Mouse (Mus musculus): ENCODE measurements around the gene Gm43720. TPM values are rescaled to one million over a fixed set of nuclear protein-coding genes. Genes with fewer than 3 reads are reported as not detected.
A peak's percentile ranks its signal among the peaks of the same experiment; 100 is the strongest.

Gm43720 gene
- polyA plus RNA-seq, 1 experiment from 2014 or later, result 0.05 TPM

DNA sequence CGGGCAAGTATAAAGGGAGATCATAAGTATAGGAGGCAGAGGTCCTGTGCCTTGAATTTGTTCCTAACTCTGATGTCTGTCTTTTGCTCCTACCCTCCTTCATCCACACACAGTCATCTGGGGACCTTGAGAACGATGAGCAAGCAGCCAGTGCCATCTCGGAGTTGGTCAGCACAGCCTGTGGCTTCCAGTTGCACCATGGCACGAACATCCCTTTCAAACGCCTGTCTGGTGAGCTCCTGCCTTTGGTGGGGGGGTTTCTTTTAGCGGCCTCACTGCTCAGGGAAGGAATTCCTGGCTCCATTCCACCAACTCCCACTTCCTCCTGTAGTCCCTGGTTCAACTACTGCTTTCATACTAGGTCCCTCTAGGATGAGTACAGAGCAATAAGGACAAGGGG lies 21.2 kb downstream of the Gm43720 start:
- WGBS, result 83% methylated on average over 6 of the region's 6 CpGs
- H3K4me3 ChIP-seq (ENCODE audit: low read depth, low read length), result no peak overlapping the region
- H3K27me3 ChIP-seq (replicated peaks; ENCODE audit: control insufficient read depth, insufficient read depth, low read length), result no peaks in the 10 kb centered on the region
- H3K36me3 ChIP-seq (ENCODE audit: control insufficient read depth, insufficient read depth, low read length), result peaks cover 21% of the 10 kb centered on the region
- peak overlapping the region; percentile 39; the same call in 1 of the 2 replicates for H3K27ac ChIP-seq (ENCODE audit: low read depth, low read length)
- ATAC-seq (replicated peaks; ENCODE audit: low FRiP score) (no peak), DNase-seq (ENCODE audit: low spot score) (no peak)
- H3K9ac ChIP-seq (ENCODE audit: low read depth, low read length), result 0 out of 2 replicates have a peak overlapping the region, but pooled peaks have one; percentile 5
- no peaks in the 10 kb centered on the region for H3K9me3 ChIP-seq (ENCODE audit: control insufficient read depth, low read length)
- H3K4me2 ChIP-seq, result no peak overlapping the region
- peaks cover 59% of the 10 kb centered on the region for H3K4me1 ChIP-seq (replicated peaks; ENCODE audit: control insufficient read depth, insufficient read depth, low read length)

DNA sequence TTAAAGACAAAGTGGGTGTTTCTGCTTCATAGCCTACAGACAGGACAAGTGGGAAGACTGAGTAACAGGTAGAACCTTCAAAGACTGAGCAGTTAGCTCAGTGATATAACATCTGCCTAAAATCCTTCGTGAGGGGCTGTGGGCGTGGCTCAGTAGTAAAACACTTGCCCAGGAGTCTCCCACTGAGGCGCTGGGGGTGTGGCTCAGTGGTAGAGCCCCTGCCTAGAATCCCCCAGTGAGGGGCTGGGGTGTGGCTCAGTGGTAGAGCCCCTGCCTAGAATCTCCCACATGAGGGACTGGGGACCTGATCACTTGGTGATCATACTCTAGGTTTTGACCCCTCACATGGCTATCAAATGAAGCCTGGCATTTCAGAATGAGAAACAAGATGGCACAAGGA lies 21.7 kb downstream of the Gm43720 start:
- H3K4me1 ChIP-seq (replicated peaks; ENCODE audit: control insufficient read depth, insufficient read depth, low read length), result peaks cover 58% of the 10 kb centered on the region
- no peak overlapping the region for H3K4me2 ChIP-seq
- H3K4me3 ChIP-seq (ENCODE audit: low read depth, low read length), result no peak overlapping the region
- 0 out of 2 replicates have a peak overlapping the region, but pooled peaks have one; percentile 5 for H3K9ac ChIP-seq (ENCODE audit: low read depth, low read length)
- 68% methylated on average over 3 of the region's 3 CpGs for WGBS
- no peaks in the 10 kb centered on the region for H3K9me3 ChIP-seq (ENCODE audit: control insufficient read depth, low read length)
- ATAC-seq (replicated peaks; ENCODE audit: low FRiP score) (no peak), DNase-seq (ENCODE audit: low spot score) (no peak)
- no peak overlapping the region for H3K27ac ChIP-seq (ENCODE audit: low read depth, low read length)
- peaks cover 21% of the 10 kb centered on the region for H3K36me3 ChIP-seq (ENCODE audit: control insufficient read depth, insufficient read depth, low read length)
- H3K27me3 ChIP-seq (replicated peaks; ENCODE audit: control insufficient read depth, insufficient read depth, low read length), result no peaks in the 10 kb centered on the region

DNA sequence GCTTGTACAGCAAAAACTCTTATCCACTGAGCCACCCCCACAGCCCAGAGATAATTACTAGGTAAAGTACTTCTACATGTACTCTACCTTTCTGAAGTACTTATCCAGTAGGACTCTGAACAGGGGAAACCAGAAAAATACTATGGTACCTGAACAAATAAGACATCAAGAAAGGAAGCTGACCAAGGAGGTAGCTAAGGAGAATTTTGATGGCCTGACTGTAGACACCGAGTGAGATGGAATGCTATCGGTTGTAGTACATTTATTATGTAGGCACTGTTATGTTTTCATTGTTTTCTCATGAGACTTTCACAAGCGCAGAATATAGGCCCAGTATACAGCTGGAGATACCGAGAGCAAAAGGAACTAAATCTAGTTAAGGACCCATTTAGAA lies 22.2 kb downstream of the Gm43720 start:
- DNase-seq (ENCODE audit: low spot score), result no peak
- no peak overlapping the region for H3K4me3 ChIP-seq (ENCODE audit: low read depth, low read length)
- H3K27ac ChIP-seq (ENCODE audit: low read depth, low read length), result no peak overlapping the region
- peak overlapping the region; percentile 23 for H3K4me2 ChIP-seq
- H3K9me3 ChIP-seq (ENCODE audit: control insufficient read depth, low read length), result no peaks in the 10 kb centered on the region
- no peak overlapping the region for H3K9ac ChIP-seq (ENCODE audit: low read depth, low read length)
- no peak for ATAC-seq (replicated peaks; ENCODE audit: low FRiP score)
- peaks cover 54% of the 10 kb centered on the region for H3K4me1 ChIP-seq (replicated peaks; ENCODE audit: control insufficient read depth, insufficient read depth, low read length)
- peaks cover 21% of the 10 kb centered on the region for H3K36me3 ChIP-seq (ENCODE audit: control insufficient read depth, insufficient read depth, low read length)
- no peaks in the 10 kb centered on the region for H3K27me3 ChIP-seq (replicated peaks; ENCODE audit: control insufficient read depth, insufficient read depth, low read length)
- WGBS, result 83% methylated on average over 4 of the region's 4 CpGs

DNA sequence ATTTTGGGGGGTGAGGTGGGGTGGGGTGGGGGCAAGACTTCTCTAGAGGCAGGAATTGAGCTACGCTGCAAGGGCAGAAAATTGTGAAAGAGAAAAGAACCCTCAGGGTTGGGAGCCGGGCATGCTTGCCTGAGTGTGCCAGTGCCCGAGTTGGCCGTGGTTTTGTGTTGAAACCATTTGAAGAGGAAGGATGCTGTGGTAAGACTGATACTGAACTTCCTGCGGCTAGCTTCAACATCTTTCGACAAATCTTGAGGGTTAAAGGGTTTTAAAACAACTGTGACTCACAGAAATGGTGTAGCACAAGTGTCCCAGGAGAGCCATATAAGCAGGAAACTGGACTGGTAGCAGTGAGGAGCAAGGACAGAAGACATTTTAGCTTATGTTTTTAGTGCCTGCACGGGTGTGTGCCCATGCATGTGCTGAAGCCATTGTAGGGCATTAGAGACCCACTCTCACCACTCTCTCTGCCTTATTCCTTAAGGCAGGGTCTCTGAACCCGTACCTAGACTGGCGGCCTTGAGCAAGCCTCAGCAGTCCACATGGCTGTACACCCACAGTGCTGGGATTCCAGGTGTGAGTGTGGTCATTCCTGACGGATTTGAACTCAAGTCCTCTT lies 22.7 kb downstream of the Gm43720 start:
- H3K27me3 ChIP-seq (replicated peaks; ENCODE audit: control insufficient read depth, insufficient read depth, low read length), result no peaks in the 10 kb centered on the region
- ATAC-seq (replicated peaks; ENCODE audit: low FRiP score) (no peak), DNase-seq (ENCODE audit: low spot score) (no peak)
- no peak overlapping the region for H3K9ac ChIP-seq (ENCODE audit: low read depth, low read length)
- no peak overlapping the region for H3K27ac ChIP-seq (ENCODE audit: low read depth, low read length)
- peak overlapping the region; percentile 23 for H3K4me2 ChIP-seq
- H3K4me1 ChIP-seq (replicated peaks; ENCODE audit: control insufficient read depth, insufficient read depth, low read length), result peaks cover 49% of the 10 kb centered on the region
- H3K4me3 ChIP-seq (ENCODE audit: low read depth, low read length), result no peak overlapping the region; the same call in 1 of the 2 replicates
- peaks cover 19% of the 10 kb centered on the region for H3K36me3 ChIP-seq (ENCODE audit: control insufficient read depth, insufficient read depth, low read length)
- 54% methylated on average over 10 of the region's 10 CpGs for WGBS
- no peaks in the 10 kb centered on the region for H3K9me3 ChIP-seq (ENCODE audit: control insufficient read depth, low read length)

DNA sequence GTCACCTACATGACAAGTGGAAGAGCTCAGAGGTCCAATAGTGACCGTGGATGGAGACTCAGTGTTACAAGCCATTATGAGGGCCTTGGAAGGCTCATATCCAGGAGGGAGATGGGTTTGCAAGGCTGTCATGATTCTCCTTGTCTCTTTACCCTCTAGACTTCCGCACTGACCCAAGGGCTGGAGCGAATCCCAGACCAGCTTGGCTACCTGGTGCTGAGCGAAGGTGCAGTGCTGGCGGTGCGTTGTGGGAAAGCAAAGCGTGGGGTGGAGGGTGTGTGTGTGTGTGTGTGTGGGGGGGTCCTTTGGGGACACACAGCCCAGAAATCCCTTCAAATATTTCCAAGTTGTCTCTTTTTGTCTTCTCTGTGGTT lies 23.7 kb downstream of the Gm43720 start:
- peaks cover 13% of the 10 kb centered on the region for H3K36me3 ChIP-seq (ENCODE audit: control insufficient read depth, insufficient read depth, low read length)
- H3K4me3 ChIP-seq (ENCODE audit: low read depth, low read length), result peak overlapping the region; percentile 76
- DNase-seq (ENCODE audit: low spot score), result no peak
- WGBS, result 12% methylated on average over 7 of the region's 7 CpGs
- H3K27ac ChIP-seq (ENCODE audit: low read depth, low read length), result peak overlapping the region; percentile 66
- peak overlapping the region; percentile 81 for H3K9ac ChIP-seq (ENCODE audit: low read depth, low read length)
- H3K27me3 ChIP-seq (replicated peaks; ENCODE audit: control insufficient read depth, insufficient read depth, low read length), result no peaks in the 10 kb centered on the region
- peak overlapping the region; percentile 96 for H3K4me2 ChIP-seq
- ATAC-seq (replicated peaks; ENCODE audit: low FRiP score), result no peak
- no peaks in the 10 kb centered on the region for H3K9me3 ChIP-seq (ENCODE audit: control insufficient read depth, low read length)
- peaks cover 40% of the 10 kb centered on the region for H3K4me1 ChIP-seq (replicated peaks; ENCODE audit: control insufficient read depth, insufficient read depth, low read length)

DNA sequence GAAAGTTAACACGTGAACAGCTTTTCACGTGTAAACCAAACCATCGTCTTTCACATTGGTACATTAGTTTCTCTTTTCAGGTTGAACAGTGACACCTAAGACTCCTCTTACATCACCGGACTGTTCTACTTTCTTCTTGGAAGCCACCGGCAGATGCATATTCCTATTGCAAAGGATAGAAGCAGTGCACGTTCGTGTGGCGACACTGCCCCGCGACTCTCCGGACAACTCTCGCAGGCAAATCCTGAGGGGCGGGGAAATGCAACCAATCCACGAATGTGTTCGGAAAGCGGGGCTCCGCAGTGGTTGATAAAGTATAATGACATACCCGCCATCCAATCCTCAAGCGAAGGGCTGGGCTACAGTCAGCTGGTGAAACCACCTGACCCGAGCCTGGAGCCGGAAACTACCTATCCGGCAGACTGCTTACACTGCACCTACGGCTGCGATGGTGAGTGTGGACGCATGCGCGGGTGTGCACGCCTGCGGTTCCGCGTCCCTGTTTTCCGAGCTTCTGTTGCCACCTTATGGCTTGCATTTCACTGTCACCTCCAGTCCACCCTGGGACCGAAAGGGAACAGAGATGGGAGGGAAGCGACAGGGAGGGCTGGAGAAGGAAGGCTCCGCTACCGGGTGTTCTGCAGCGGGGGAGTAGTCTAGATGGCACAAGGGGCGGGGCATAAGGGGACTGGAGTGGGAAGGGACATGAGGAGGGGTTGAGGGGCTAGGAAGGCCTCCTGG lies 24.2 kb downstream of the Gm43720 start, which contains the start of gene Lamtor4:
Gene Lamtor4 (plus strand): TSS at position 130 of the 741 bp plus-strand sequence.
- Histone ChIP-seq H3K4me3 (ENCODE audit: low read depth, low read length) (peak within 1 kb of the TSS; percentile 76), H3K9ac (ENCODE audit: low read depth, low read length) (peak within 1 kb of the TSS; percentile 81), H3K27me3 (replicated peaks; ENCODE audit: control insufficient read depth, insufficient read depth, low read length) (no peaks in the 10 kb centered on the region), H3K9me3 (ENCODE audit: control insufficient read depth, low read length) (no peaks in the 10 kb centered on the region), H3K36me3 (ENCODE audit: control insufficient read depth, insufficient read depth, low read length) (peaks cover 11% of the 10 kb centered on the region), H3K4me2 (peak within 1 kb of the TSS; percentile 96), H3K27ac (ENCODE audit: low read depth, low read length) (peak within 1 kb of the TSS; percentile 66), H3K4me1 (replicated peaks; ENCODE audit: control insufficient read depth, insufficient read depth, low read length) (peaks cover 38% of the 10 kb centered on the region)
- WGBS, result under 1% methylated on average over 38 of the region's 38 CpGs
- ATAC-seq (replicated peaks; ENCODE audit: low FRiP score), result peak; percentile 99
- DNase-seq (ENCODE audit: low spot score), result peak; percentile 87

DNA sequence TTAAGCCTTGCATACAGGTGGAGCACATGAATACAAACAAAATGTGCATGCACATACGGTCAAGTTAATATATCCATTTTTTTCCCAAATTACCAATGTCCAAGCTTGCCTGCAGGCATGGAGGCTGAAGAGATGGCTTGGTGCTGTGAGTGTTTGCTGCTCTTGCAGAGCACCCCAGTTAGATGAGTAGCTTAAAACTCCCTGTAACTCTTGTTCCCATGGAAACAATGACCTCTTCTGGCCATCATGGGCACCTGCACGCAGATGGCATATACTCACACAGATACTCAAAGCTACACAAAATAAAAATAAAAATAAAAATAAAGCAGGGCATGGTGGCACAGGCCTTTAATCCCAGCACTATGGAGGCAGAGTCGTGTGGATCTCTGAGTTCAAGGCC lies 26.7 kb downstream of the Gm43720 start:
- Histone ChIP-seq H3K27me3 (replicated peaks; ENCODE audit: control insufficient read depth, insufficient read depth, low read length) (no peaks in the 10 kb centered on the region), H3K9me3 (ENCODE audit: control insufficient read depth, low read length) (no peaks in the 10 kb centered on the region), H3K4me1 (replicated peaks; ENCODE audit: control insufficient read depth, insufficient read depth, low read length) (peaks cover 16% of the 10 kb centered on the region), H3K4me2 (no peak overlapping the region), H3K27ac (ENCODE audit: low read depth, low read length) (no peak overlapping the region), H3K36me3 (ENCODE audit: control insufficient read depth, insufficient read depth, low read length) (no peaks in the 10 kb centered on the region; the same call in 1 of the 2 replicates), H3K9ac (ENCODE audit: low read depth, low read length) (no peak overlapping the region), H3K4me3 (ENCODE audit: low read depth, low read length) (no peak overlapping the region)
- ATAC-seq (replicated peaks; ENCODE audit: low FRiP score) (no peak), DNase-seq (ENCODE audit: low spot score) (no peak)
- WGBS, result 92% methylated on average over 3 of the region's 3 CpGs

DNA sequence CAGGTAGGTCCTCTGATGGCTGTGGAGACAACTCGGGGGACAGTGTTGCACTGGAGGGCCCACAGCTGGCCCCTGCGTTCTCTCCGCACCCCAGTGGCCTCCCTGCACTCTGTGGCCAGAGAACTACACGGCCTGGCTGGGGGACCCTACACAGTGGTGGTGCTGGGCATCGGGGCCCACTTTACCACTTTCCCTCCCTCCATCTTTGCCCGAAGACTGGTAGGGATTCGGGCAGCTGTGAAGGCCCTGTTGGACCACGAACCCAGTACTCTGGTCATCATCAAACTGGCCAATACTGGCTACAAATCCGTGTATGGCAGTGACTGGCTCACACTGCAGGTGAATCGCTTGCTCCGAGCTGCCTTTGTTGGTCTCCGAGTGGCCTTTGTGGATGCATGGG lies 28.6 kb downstream of the Gm43720 start:
- WGBS, result 85% methylated on average over 12 of the region's 12 CpGs

More for the DNA sequence above, 28.6 kb downstream of the Gm43720 start:
- DNase-seq (ENCODE audit: low spot score), result no peak
- ATAC-seq (replicated peaks; ENCODE audit: low FRiP score), result no peak
- Histone ChIP-seq H3K36me3 (ENCODE audit: control insufficient read depth, insufficient read depth, low read length) (no peaks in the 10 kb centered on the region), H3K4me2 (no peak overlapping the region), H3K9me3 (ENCODE audit: control insufficient read depth, low read length) (no peaks in the 10 kb centered on the region), H3K4me1 (replicated peaks; ENCODE audit: control insufficient read depth, insufficient read depth, low read length) (peaks cover 6% of the 10 kb centered on the region), H3K4me3 (ENCODE audit: low read depth, low read length) (no peak overlapping the region), H3K27ac (ENCODE audit: low read depth, low read length) (no peak overlapping the region), H3K27me3 (replicated peaks; ENCODE audit: control insufficient read depth, insufficient read depth, low read length) (no peaks in the 10 kb centered on the region), H3K9ac (ENCODE audit: low read depth, low read length) (no peak overlapping the region)
